Mouse (Mus musculus) stomach, postnatal 0 days (tissue): ENCODE measurements at regions not wholly inside any gene's neighbourhood (a gene's known extent, or its start where the extent isn't known, plus 50 kb on each side); places are given as distances from the start of the nearest gene placed in this dataset.

Experiments used
- ATAC-seq: fragments of 200-750 bp; cut with Nextera tagmentation; 2 replicates; pipeline ENCODE4 v1.8.0; 2017; ENCODE audit not compliant: low FRiP score, low TSS enrichment
- DNase-seq: peaks from one replicate; pipeline ENCODE4 v3.0.0-alpha.2; 2016; ENCODE audit warnings: low spot score
- H3K27ac ChIP-seq: fragments of 300-500 bp; sonication (generic); replicated peaks from 2 replicates; pipeline ENCODE4 v1.5.1; 2014; ENCODE audit warnings: mild to moderate bottlenecking, control low read depth
- H3K27me3 ChIP-seq: fragments of 300-500 bp; sonication (generic); 2 replicates; pipeline ENCODE4 v1.6.1; 2014; ENCODE audit warnings: low read length; ENCODE audit not compliant: control insufficient read depth, insufficient read depth
- H3K36me3 ChIP-seq: fragments of 300-500 bp; sonication (generic); 2 replicates; pipeline ENCODE4 v1.6.1; 2014; ENCODE audit warnings: low read length, mixed read lengths; ENCODE audit not compliant: control insufficient read depth, insufficient read depth
- H3K4me1 ChIP-seq: fragments of 300-500 bp; sonication (generic); replicated peaks from 2 replicates; pipeline ENCODE4 v1.6.1; 2014; ENCODE audit warnings: antibody characterized with exemption; ENCODE audit not compliant: control insufficient read depth, insufficient read depth
- H3K4me2 ChIP-seq: fragments of 300-500 bp; sonication (generic); replicated peaks from 2 replicates; pipeline ENCODE4 v1.6.1; 2014; ENCODE audit warnings: low read depth, mild to moderate bottlenecking, control low read depth, moderate library complexity
- H3K4me3 ChIP-seq: fragments of 300-500 bp; sonication (generic); 2 replicates; pipeline ENCODE4 v1.5.1; 2014; ENCODE audit warnings: low read depth, low read length, control low read depth
- H3K9ac ChIP-seq: fragments of 300-500 bp; sonication (generic); 2 replicates; pipeline ENCODE4 v1.6.1; 2014; ENCODE audit warnings: mild to moderate bottlenecking, low read length, control low read depth, mixed read lengths
- H3K9me3 ChIP-seq: fragments of 300-500 bp; sonication (generic); 2 replicates; pipeline ENCODE4 v1.6.1; 2016; ENCODE audit warnings: low read length; ENCODE audit not compliant: control insufficient read depth
- CTCF ChIP-seq: IDR thresholded peaks from 2 replicates; pipeline ENCODE4 v1.5.1; 2016; ENCODE audit warnings: antibody characterized with exemption, low read depth, mild to moderate bottlenecking, moderate library complexity
- EP300 ChIP-seq: optimal IDR thresholded peaks from 2 replicates; pipeline ENCODE3; 2016; ENCODE audit warnings: antibody characterized with exemption
- WGBS: fragments of 180-500 bp; shearing (Covaris S2); extraction: QIAGEN DNeasy Blood & Tissue Kit; methylation state at CpG from one replicate; pipeline ENCODE4 v1.1.7; 2014; 5-methylcytosine and 5-hydroxymethylcytosine counted together

DNA sequence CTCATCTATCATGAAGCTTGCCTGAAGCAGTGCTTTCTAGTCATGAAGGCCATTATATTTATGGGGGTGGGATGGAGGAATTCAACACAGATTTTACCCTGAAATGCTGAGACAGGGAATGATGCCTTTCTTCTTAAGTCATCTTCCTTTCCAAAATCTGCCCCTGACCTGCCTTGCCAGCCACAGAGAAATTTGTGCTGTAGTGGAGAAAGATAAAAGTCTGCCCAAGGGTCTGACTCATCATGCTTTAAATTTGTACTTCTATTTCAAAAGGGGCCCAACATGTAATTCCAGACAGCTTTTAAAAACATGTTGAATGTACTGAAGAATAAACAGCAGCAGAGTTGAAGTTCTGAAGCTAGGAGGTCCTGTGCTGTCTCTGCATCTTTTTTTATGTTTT is 554.1 kb upstream of the Marcks start:
- Histone ChIP-seq H3K27ac (no peak overlapping the region), H3K27me3 (no peaks in the 10 kb centered on the region), H3K9ac (no peak overlapping the region), H3K36me3 (no peaks in the 10 kb centered on the region), H3K4me3 (no peak overlapping the region), H3K4me2 (no peak overlapping the region), H3K9me3 (no peaks in the 10 kb centered on the region), H3K4me1 (no peaks in the 10 kb centered on the region)
- no peak for ATAC-seq
- no peak for TF ChIP-seq EP300
- no peak for TF ChIP-seq CTCF
- no peak for DNase-seq

DNA sequence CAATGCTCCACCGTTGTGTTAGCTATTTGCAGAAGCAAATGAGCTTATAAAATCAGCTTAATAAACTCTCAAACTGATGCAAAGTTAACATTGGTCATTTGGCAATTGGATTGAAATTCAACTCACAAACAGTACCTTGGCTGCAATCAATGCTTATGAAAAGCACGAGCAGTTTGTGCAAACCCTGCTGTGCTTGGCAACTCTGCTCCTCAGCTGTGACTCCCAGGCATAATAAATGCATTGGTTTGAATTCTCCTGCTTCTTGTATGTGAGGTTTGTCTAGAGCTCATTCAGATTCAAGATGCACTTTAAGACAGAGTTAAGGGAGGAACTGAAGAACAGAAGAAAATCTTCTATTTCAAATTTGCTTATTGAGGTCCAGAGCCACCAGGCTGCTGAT is 553.2 kb upstream of the Marcks start:
- 60% methylated on average over 2 of the region's 2 CpGs for WGBS
- Histone ChIP-seq H3K4me1 (no peaks in the 10 kb centered on the region), H3K36me3 (no peaks in the 10 kb centered on the region), H3K4me3 (no peak overlapping the region), H3K27me3 (no peaks in the 10 kb centered on the region), H3K27ac (no peak overlapping the region), H3K4me2 (no peak overlapping the region), H3K9ac (no peak overlapping the region), H3K9me3 (no peaks in the 10 kb centered on the region)
- TF ChIP-seq EP300 (no peak), CTCF (no peak)
- DNase-seq (no peak), ATAC-seq (no peak)

DNA sequence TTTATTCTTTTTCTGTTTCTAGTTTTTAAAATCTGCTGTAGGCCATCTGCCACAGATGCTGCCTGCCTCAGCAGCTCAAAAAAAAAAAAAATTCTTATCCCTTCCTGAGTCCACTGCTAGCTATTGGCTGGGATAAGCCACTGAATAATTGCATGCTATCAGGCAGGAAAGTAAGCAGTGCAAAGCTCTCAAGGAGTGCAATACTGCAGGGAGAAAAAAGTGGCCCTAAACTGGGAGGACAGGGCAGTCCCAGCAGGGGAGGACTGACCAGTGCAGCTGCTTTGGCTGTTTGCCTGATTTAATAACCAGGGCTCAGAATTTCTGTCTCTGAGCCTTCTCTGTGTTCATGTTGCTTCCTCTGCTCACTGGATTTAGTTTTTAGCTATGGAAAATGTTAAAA is 544.4 kb upstream of the Marcks start:
- no peak overlapping the region for H3K27ac ChIP-seq
- H3K4me2 ChIP-seq, result no peak overlapping the region
- H3K27me3 ChIP-seq, result no peaks in the 10 kb centered on the region
- no peaks in the 10 kb centered on the region for H3K36me3 ChIP-seq
- H3K9ac ChIP-seq, result no peak overlapping the region
- H3K9me3 ChIP-seq, result no peaks in the 10 kb centered on the region
- DNase-seq (no peak), ATAC-seq (no peak)
- no peaks in the 10 kb centered on the region for H3K4me1 ChIP-seq
- no peak overlapping the region for H3K4me3 ChIP-seq
- no peak for TF ChIP-seq EP300
- no peak for TF ChIP-seq CTCF

DNA sequence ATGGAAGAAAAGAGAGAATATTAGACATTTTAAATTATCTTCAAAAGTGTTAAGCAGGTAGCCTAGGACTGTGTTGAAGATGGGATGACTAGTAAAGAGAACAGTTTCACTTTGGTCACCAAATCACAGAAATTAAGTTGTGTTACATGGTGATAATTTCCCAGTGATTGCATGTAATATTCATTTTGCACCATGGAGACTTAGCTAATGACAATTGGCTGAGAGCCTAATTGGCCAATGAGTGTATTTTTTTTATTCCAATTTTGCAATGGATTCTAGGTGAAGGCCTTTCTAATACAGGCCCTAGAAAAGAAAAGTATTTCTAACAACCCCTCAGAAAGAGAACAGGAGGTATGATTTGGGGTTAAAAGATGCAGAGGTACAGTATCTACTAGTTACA is 541.9 kb upstream of the Marcks start:
- Histone ChIP-seq H3K4me2 (no peak overlapping the region), H3K9me3 (no peaks in the 10 kb centered on the region), H3K27me3 (no peaks in the 10 kb centered on the region), H3K9ac (no peak overlapping the region), H3K27ac (no peak overlapping the region), H3K4me1 (no peaks in the 10 kb centered on the region), H3K36me3 (no peaks in the 10 kb centered on the region), H3K4me3 (no peak overlapping the region)
- ATAC-seq, result no peak
- no peak for DNase-seq
- TF ChIP-seq EP300 (no peak), CTCF (no peak)

DNA sequence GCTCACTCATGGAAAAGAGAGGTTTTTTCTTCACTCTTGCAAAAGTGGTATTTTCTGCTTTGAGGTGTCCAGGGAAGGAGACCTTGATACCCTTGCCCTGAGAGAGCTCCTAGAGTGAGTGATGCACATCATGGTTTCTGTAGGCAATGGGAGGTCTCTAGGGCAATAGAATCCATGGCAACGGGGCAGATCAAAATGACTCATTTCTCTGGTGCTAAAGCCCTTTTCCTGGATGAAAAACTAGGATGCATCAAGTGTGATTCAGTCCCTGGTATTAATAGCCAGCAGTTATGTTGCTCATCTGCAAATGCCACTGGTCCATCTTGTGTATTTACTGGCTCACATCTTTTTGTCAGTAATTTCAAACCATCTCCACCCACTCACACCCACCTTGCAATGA is 539.1 kb upstream of the Marcks start:
- DNase-seq (no peak), ATAC-seq (no peak)
- Histone ChIP-seq H3K36me3 (no peaks in the 10 kb centered on the region), H3K9me3 (no peaks in the 10 kb centered on the region), H3K4me3 (no peak overlapping the region), H3K27me3 (no peaks in the 10 kb centered on the region), H3K4me1 (no peaks in the 10 kb centered on the region), H3K4me2 (no peak overlapping the region), H3K9ac (no peak overlapping the region), H3K27ac (no peak overlapping the region)
- TF ChIP-seq CTCF (no peak), EP300 (no peak)
- 86% methylated on average over 1 of the region's 1 CpGs for WGBS

- Histone ChIP-seq H3K27me3 (no peaks in the 10 kb centered on the region), H3K4me1 (no peaks in the 10 kb centered on the region), H3K27ac (no peak overlapping the region), H3K36me3 (no peaks in the 10 kb centered on the region), H3K9me3 (no peaks in the 10 kb centered on the region), H3K9ac (no peak overlapping the region), H3K4me3 (no peak overlapping the region), H3K4me2 (no peak overlapping the region)
- DNase-seq (no peak), ATAC-seq (no peak)
- no peak for TF ChIP-seq EP300
- TF ChIP-seq CTCF, result no peak
- WGBS, result 45% methylated on average over 2 of the region's 2 CpGs
Observed at GRCm38 (mm10) chr10:37668827-37669226, 530.1 kb upstream of the Marcks start.
